Mouse (Mus musculus): ENCODE data around the gene Rab43.
"Not testable (repeated sequence)": the region's sequence is repeated elsewhere in the genome, so short reads cannot be mapped to it uniquely, and the experiment has no call there.

Gene Rab43

GRCm38 (mm10) chr6:87786621-87787020, 25.3 kb downstream of the Rab43 start:
- no peak for DNase-seq (ENCODE audit: low spot score)

- no peak for DNase-seq (ENCODE audit: low spot score)
These were observed 27.9 kb downstream of the Rab43 start for GRCm38 (mm10) chr6:87784033-87784432.

- no peak for DNase-seq (ENCODE audit: low spot score)
These were observed 31.2 kb downstream of the Rab43 start for GRCm38 (mm10) chr6:87780546-87781301.

- peak; percentile 33 for DNase-seq (ENCODE audit: low spot score)
These were observed 32.5 kb downstream of the Rab43 start for GRCm38 (mm10) chr6:87779174-87780165.

- peak; percentile 36 for DNase-seq (ENCODE audit: low spot score)
These were observed 33.4 kb downstream of the Rab43 start for GRCm38 (mm10) chr6:87778294-87779173.

- no peak for DNase-seq (ENCODE audit: low spot score)
These were observed 34.1 kb downstream of the Rab43 start, which contains the start of gene Gp9 for GRCm38 (mm10) chr6:87777842-87778241. Gp9 (plus strand) TSS chr6:87778072.

GRCm38 (mm10) chr6:87776663-87777062, 35.3 kb downstream of the Rab43 start:
- DNase-seq (ENCODE audit: low spot score) = no peak

- DNase-seq (ENCODE audit: low spot score) = no peak
These were observed 36.2 kb downstream of the Rab43 start for GRCm38 (mm10) chr6:87775588-87776245.

GRCm38 (mm10) chr6:87774909-87775308, 37.1 kb downstream of the Rab43 start:
- no peak for DNase-seq (ENCODE audit: low spot score)

- no peak for DNase-seq (ENCODE audit: low spot score)
These were observed 37.5 kb downstream of the Rab43 start for GRCm38 (mm10) chr6:87774466-87774865.

- peak; percentile 70 for DNase-seq (ENCODE audit: low spot score)
These were observed 41.3 kb downstream of the Rab43 start for GRCm38 (mm10) chr6:87770626-87771025.

GRCm38 (mm10) chr6:87764296-87764695, 47.7 kb downstream of the Rab43 start:
- DNase-seq (ENCODE audit: low spot score) = not testable (repeated sequence)

GRCm38 (mm10) chr6:87763376-87764280, 48.3 kb downstream of the Rab43 start:
- peak; percentile 46 for DNase-seq (ENCODE audit: low spot score)

- no peak for DNase-seq (ENCODE audit: low spot score)
These were observed 49.8 kb downstream of the Rab43 start for GRCm38 (mm10) chr6:87762161-87762560.

- no peak for DNase-seq (ENCODE audit: low spot score)
These were observed 52.1 kb downstream of the Rab43 start for GRCm38 (mm10) chr6:87759850-87760249.

GRCm38 (mm10) chr6:87759404-87759803, 52.6 kb downstream of the Rab43 start:
- no peak for DNase-seq (ENCODE audit: low spot score)

- DNase-seq (ENCODE audit: low spot score) = no peak
These were observed 55.1 kb downstream of the Rab43 start for GRCm38 (mm10) chr6:87756896-87757295.

GRCm38 (mm10) chr6:87755196-87755595, 56.8 kb downstream of the Rab43 start:
- DNase-seq (ENCODE audit: low spot score) = no peak

- DNase-seq (ENCODE audit: low spot score) = no peak
These were observed 60.4 kb downstream of the Rab43 start for GRCm38 (mm10) chr6:87751574-87751973.

Data from MN1 (cell line).